ENCODE assay signal across 11 mouse cellular contexts in genomic region chr11:88598150-88598847, GRCm38 (mm10).
DNase-seq lines count a peak whose midpoint lies in the region; ATAC-seq lines count a peak whose summit lies in the region.
"Had no signal": no experiment of that assay in that cellular context is flagged by ENCODE, and none has a peak within 500 bp of the region (broad histone marks: within the 10 kb centered on the region; RNA-seq: fewer than 3 reads in every experiment).

No protein-coding gene starts in this region.

- H3K36me3 ChIP-seq in heart, embryonic 16.5 days (ENCODE audit: control insufficient read depth, insufficient read depth) = peaks cover 7% of the 10 kb centered on the region; the same call in 1 of the 2 replicates
- H3K36me3 ChIP-seq in neural tube, embryonic 13.5 days = no peaks in the 10 kb centered on the region
- peaks cover 3% of the 10 kb centered on the region; the same call in 1 of the 2 replicates for H3K36me3 ChIP-seq in hindbrain, embryonic 13.5 days
- no peaks in the 10 kb centered on the region for H3K36me3 ChIP-seq in neural tube, embryonic 15.5 days
- H3K36me3 ChIP-seq: intestine, embryonic 15.5 days had no signal

- H3K27ac ChIP-seq in heart, embryonic 16.5 days (ENCODE audit: low read length) = peak overlapping the region; percentile 26
- peak overlapping the region; percentile 65; the same call in 1 of the 2 replicates for H3K27ac ChIP-seq in neural tube, embryonic 13.5 days (replicated peaks)
- H3K27ac ChIP-seq in hindbrain, embryonic 13.5 days = peak overlapping the region; percentile 81; the same call in 1 of the 2 replicates
- peak overlapping the region; percentile 18; the same call in 1 of the 2 replicates for H3K27ac ChIP-seq in neural tube, embryonic 15.5 days (replicated peaks)
- H3K27ac ChIP-seq: intestine, embryonic 15.5 days had no signal

- no peak for ATAC-seq in heart, embryonic 16.5 days (replicated peaks; ENCODE audit: extremely low read depth, insufficient read depth, low FRiP score)
- ATAC-seq in neural tube, embryonic 13.5 days (ENCODE audit: low read depth) = no peak
- ATAC-seq in hindbrain, embryonic 13.5 days (ENCODE audit: low FRiP score) = no peak
- ATAC-seq in neural tube, embryonic 15.5 days (ENCODE audit: low FRiP score) = no peak

- no peak overlapping the region for H3K4me3 ChIP-seq in heart, embryonic 16.5 days (ENCODE audit: low read length)
- no peak overlapping the region for H3K4me3 ChIP-seq in neural tube, embryonic 13.5 days
- no peak overlapping the region for H3K4me3 ChIP-seq in hindbrain, embryonic 13.5 days
- no peak overlapping the region for H3K4me3 ChIP-seq in neural tube, embryonic 15.5 days (replicated peaks)
- H3K4me3 ChIP-seq: intestine, embryonic 15.5 days had no signal

- DNase-seq in heart, adult 11 months = no peak
- DNase-seq in neural tube, embryonic 10.5 days (ENCODE audit: extremely low spot score, low spot score) = no peak
- DNase-seq in Muller cell, postnatal 12 days (ENCODE audit: inconsistent ontology term) = no peak
- DNase-seq in embryo, embryonic 9.5 days (ENCODE audit: extremely low spot score) = no peak
- DNase-seq: lung, embryonic 14.5 days; spleen, adult 18-20 months had no signal

- no peaks in the 10 kb centered on the region for H3K9me3 ChIP-seq in heart, embryonic 16.5 days (replicated peaks; ENCODE audit: control insufficient read depth, low read length)
- H3K9me3 ChIP-seq in neural tube, embryonic 13.5 days = no peaks in the 10 kb centered on the region
- no peaks in the 10 kb centered on the region for H3K9me3 ChIP-seq in hindbrain, embryonic 13.5 days
- no peaks in the 10 kb centered on the region for H3K9me3 ChIP-seq in neural tube, embryonic 15.5 days (replicated peaks)
- H3K9me3 ChIP-seq: intestine, embryonic 15.5 days had no signal

- WGBS in heart, embryonic 16.5 days = 59% methylated on average over 11 of the region's 11 CpGs
- WGBS in neural tube, embryonic 13.5 days = 64% methylated on average over 11 of the region's 11 CpGs
- 64% methylated on average over 11 of the region's 11 CpGs for WGBS in hindbrain, embryonic 13.5 days
- 56% methylated on average over 11 of the region's 11 CpGs for WGBS in neural tube, embryonic 15.5 days

- no peak overlapping the region for H3K9ac ChIP-seq in heart, embryonic 16.5 days (ENCODE audit: low read length)
- H3K9ac ChIP-seq in neural tube, embryonic 13.5 days = no peak overlapping the region
- H3K9ac ChIP-seq in hindbrain, embryonic 13.5 days = no peak overlapping the region
- no peak overlapping the region for H3K9ac ChIP-seq in neural tube, embryonic 15.5 days (replicated peaks)
- H3K9ac ChIP-seq: intestine, embryonic 15.5 days; lung, embryonic 14.5 days had no signal

- H3K27me3 ChIP-seq in heart, embryonic 16.5 days (ENCODE audit: control insufficient read depth, insufficient read depth, low read length) = no peaks in the 10 kb centered on the region
- no peaks in the 10 kb centered on the region for H3K27me3 ChIP-seq in neural tube, embryonic 13.5 days
- H3K27me3 ChIP-seq in hindbrain, embryonic 13.5 days = no peaks in the 10 kb centered on the region
- no peaks in the 10 kb centered on the region for H3K27me3 ChIP-seq in neural tube, embryonic 15.5 days (replicated peaks)
- H3K27me3 ChIP-seq: intestine, embryonic 15.5 days had no signal

- H3K4me1 ChIP-seq in heart, embryonic 16.5 days (ENCODE audit: control insufficient read depth, insufficient read depth, low read length) = peaks cover 62% of the 10 kb centered on the region
- peaks cover 84% of the 10 kb centered on the region for H3K4me1 ChIP-seq in neural tube, embryonic 13.5 days (replicated peaks)
- H3K4me1 ChIP-seq in hindbrain, embryonic 13.5 days (replicated peaks) = peaks cover 77% of the 10 kb centered on the region
- peaks cover 59% of the 10 kb centered on the region for H3K4me1 ChIP-seq in neural tube, embryonic 15.5 days

- H3K4me2 ChIP-seq in heart, embryonic 16.5 days (ENCODE audit: low read depth, low read length) = no peak overlapping the region
- no peak overlapping the region for H3K4me2 ChIP-seq in neural tube, embryonic 13.5 days
- no peak overlapping the region for H3K4me2 ChIP-seq in hindbrain, embryonic 13.5 days
- H3K4me2 ChIP-seq in neural tube, embryonic 15.5 days = no peak overlapping the region
- H3K4me2 ChIP-seq: intestine, embryonic 15.5 days; lung, embryonic 14.5 days had no signal

Comparison
In these comparisons a context has a peak if more than half of its experiments do, and no peak if none do; other contexts are left out.
1. H3K27ac ChIP-seq: peak in every context shown above with its lines; median percentile 81 in hindbrain, embryonic 13.5 days; 65 in neural tube, embryonic 13.5 days; 26 in heart, embryonic 16.5 days; 18 in neural tube, embryonic 15.5 days.